Comparison of ENCODE assay signal across 8 mouse cellular contexts in the genomic region with DNA sequence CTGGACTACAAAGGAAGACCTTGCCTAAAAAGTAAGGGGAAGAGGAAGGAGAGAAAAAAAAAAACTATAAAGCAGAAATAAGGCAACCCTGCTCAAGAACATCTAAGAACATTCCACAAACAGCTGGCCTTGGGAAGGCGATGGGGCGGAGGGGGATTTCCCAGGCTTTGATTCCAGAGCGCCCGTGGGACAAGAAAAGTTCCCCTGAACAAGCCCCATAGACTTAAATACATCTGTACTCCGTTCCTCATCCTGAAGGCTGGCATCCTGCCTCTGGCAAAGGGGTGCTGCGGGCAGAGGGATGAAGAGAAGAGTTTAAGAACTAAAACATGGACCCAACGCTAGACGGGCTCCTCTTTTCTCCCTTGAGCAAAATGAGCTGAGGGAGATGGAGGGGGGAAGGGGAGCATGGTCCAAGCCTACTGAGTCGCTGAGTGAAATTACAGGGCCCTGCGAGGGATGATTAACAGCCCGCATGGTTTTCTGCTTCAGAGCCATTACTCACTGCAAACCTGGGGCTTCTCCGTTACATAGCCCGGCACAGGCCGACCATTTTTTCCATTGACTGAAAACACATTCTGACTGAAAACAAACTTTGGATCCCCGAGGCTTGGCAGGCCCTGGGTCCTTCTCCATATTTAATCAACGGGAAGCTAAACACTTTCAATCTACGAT.
A peak's percentile ranks its signal among the peaks of the same experiment; 100 is the strongest.
DNase-seq lines count a peak whose midpoint lies in the region; ATAC-seq lines count a peak whose summit lies in the region.
"Had no signal": no experiment of that assay in that cellular context is flagged by ENCODE, and none has a peak within 500 bp of the region (broad histone marks: within the 10 kb centered on the region; RNA-seq: fewer than 3 reads in every experiment).

No protein-coding gene starts in this region.

- peaks cover 39% of the 10 kb centered on the region for H3K4me1 ChIP-seq in hindbrain, embryonic 13.5 days (replicated peaks)
- peaks cover 19% of the 10 kb centered on the region; the same call in 1 of the 2 replicates for H3K4me1 ChIP-seq in hindbrain, embryonic 12.5 days
- peaks cover 31% of the 10 kb centered on the region for H3K4me1 ChIP-seq in kidney, embryonic 14.5 days (ENCODE audit: control insufficient read depth, insufficient read depth, low read length)
- H3K4me1 ChIP-seq in neural tube, embryonic 13.5 days (replicated peaks), result peaks cover 61% of the 10 kb centered on the region

- H3K27me3 ChIP-seq in hindbrain, embryonic 13.5 days, result 0 out of 2 replicates have a peak, but pooled peaks cover 2% of the 10 kb centered on the region
- H3K27me3 ChIP-seq in hindbrain, embryonic 12.5 days, result peaks cover 8% of the 10 kb centered on the region; the same call in 1 of the 2 replicates
- no peaks in the 10 kb centered on the region for H3K27me3 ChIP-seq in kidney, embryonic 14.5 days (ENCODE audit: control insufficient read depth, insufficient read depth, low read length)
- H3K27me3 ChIP-seq in neural tube, embryonic 13.5 days, result peaks cover 11% of the 10 kb centered on the region

- WGBS in hindbrain, embryonic 13.5 days, result 73% methylated on average over 17 of the region's 17 CpGs
- WGBS in hindbrain, embryonic 12.5 days, result 65% methylated on average over 17 of the region's 17 CpGs
- WGBS in kidney, embryonic 14.5 days, result 29% methylated on average over 17 of the region's 17 CpGs
- WGBS in neural tube, embryonic 13.5 days, result 56% methylated on average over 17 of the region's 17 CpGs

- H3K9me3 ChIP-seq in hindbrain, embryonic 13.5 days, result no peaks in the 10 kb centered on the region
- no peaks in the 10 kb centered on the region for H3K9me3 ChIP-seq in hindbrain, embryonic 12.5 days (replicated peaks)
- H3K9me3 ChIP-seq in kidney, embryonic 14.5 days (ENCODE audit: control insufficient read depth, low read length), result no peaks in the 10 kb centered on the region
- no peaks in the 10 kb centered on the region for H3K9me3 ChIP-seq in neural tube, embryonic 13.5 days
- H3K9me3 ChIP-seq: heart, embryonic 13.5 days had no signal

- H3K4me2 ChIP-seq in hindbrain, embryonic 13.5 days, result no peak overlapping the region
- H3K4me2 ChIP-seq in hindbrain, embryonic 12.5 days (replicated peaks), result no peak overlapping the region
- no peak overlapping the region for H3K4me2 ChIP-seq in kidney, embryonic 14.5 days (replicated peaks; ENCODE audit: low read depth, low read length)
- H3K4me2 ChIP-seq in neural tube, embryonic 13.5 days, result no peak overlapping the region
- H3K4me2 ChIP-seq: heart, embryonic 13.5 days had no signal

- no peak for ATAC-seq in hindbrain, embryonic 13.5 days (ENCODE audit: low FRiP score)
- ATAC-seq in hindbrain, embryonic 12.5 days (ENCODE audit: low FRiP score), result no peak
- peak; percentile 67; the same call in 1 of the 2 replicates for ATAC-seq in kidney, embryonic 14.5 days (ENCODE audit: low FRiP score, low TSS enrichment)
- no peak for ATAC-seq in neural tube, embryonic 13.5 days (ENCODE audit: low read depth)

- DNase-seq in forelimb bud, embryonic 11.5 days (ENCODE audit: low read depth, low spot score), result peak; percentile 74
- DNase-seq in frontal cortex, postnatal 10 days (ENCODE audit: low spot score in 2 of 2), result no peak
- no peak for DNase-seq in T-cell, adult 2 months (ENCODE audit: low spot score)

- H3K9ac ChIP-seq in hindbrain, embryonic 13.5 days, result no peak overlapping the region
- no peak overlapping the region for H3K9ac ChIP-seq in hindbrain, embryonic 12.5 days
- no peak overlapping the region for H3K9ac ChIP-seq in kidney, embryonic 14.5 days (ENCODE audit: low read depth, low read length)
- H3K9ac ChIP-seq in neural tube, embryonic 13.5 days, result no peak overlapping the region
- H3K9ac ChIP-seq: heart, embryonic 13.5 days had no signal

- peak overlapping the region; percentile 58; the same call in 1 of the 2 replicates for H3K27ac ChIP-seq in hindbrain, embryonic 13.5 days
- no peak overlapping the region for H3K27ac ChIP-seq in hindbrain, embryonic 12.5 days
- peak overlapping the region; percentile 14; the same call in 1 of the 2 replicates for H3K27ac ChIP-seq in kidney, embryonic 14.5 days (ENCODE audit: low read depth, low read length)
- H3K27ac ChIP-seq in neural tube, embryonic 13.5 days (replicated peaks), result 0 out of 2 replicates have a peak overlapping the region, but pooled peaks have one; percentile 9
- H3K27ac ChIP-seq: heart, embryonic 13.5 days had no signal

- no peaks in the 10 kb centered on the region for H3K36me3 ChIP-seq in hindbrain, embryonic 13.5 days
- no peaks in the 10 kb centered on the region for H3K36me3 ChIP-seq in hindbrain, embryonic 12.5 days
- no peaks in the 10 kb centered on the region for H3K36me3 ChIP-seq in kidney, embryonic 14.5 days (ENCODE audit: control insufficient read depth, insufficient read depth, low read length)
- H3K36me3 ChIP-seq in neural tube, embryonic 13.5 days, result no peaks in the 10 kb centered on the region
- H3K36me3 ChIP-seq: heart, embryonic 13.5 days had no signal

- no peak overlapping the region for H3K4me3 ChIP-seq in hindbrain, embryonic 13.5 days
- no peak overlapping the region for H3K4me3 ChIP-seq in hindbrain, embryonic 12.5 days
- no peak overlapping the region for H3K4me3 ChIP-seq in kidney, embryonic 14.5 days (ENCODE audit: low read length)
- no peak overlapping the region for H3K4me3 ChIP-seq in neural tube, embryonic 13.5 days
- H3K4me3 ChIP-seq: heart, embryonic 13.5 days had no signal
